Mouse (Mus musculus) MEL (cell line): Measurements from ENCODE around the gene Snta1. TPM values are rescaled to one million over a fixed set of nuclear protein-coding genes. Genes with fewer than 3 reads are reported as not detected.
A peak's percentile ranks its signal among the peaks of the same experiment; 100 is the strongest.

Experiments
- DNase-seq: peaks from one replicate; pipeline ENCODE4 v3.0.0; 2011; ENCODE audit warnings: low read depth, low spot score
- H3K27ac ChIP-seq: 2 replicates; pipeline ENCODE4 v1.5.1; 2012; ENCODE audit warnings: low read depth, mild to moderate bottlenecking, control low read depth, low read length, moderate library complexity; ENCODE audit not compliant: control insufficient read depth
- H3K27me3 ChIP-seq, 2 experiments: fragments of 150-350 bp in 1 of 2; sonication (generic) in 1 of 2; 2 replicates each; pipeline ENCODE4 v1.6.1; 2012; ENCODE audit warnings: low read length in 2 of 2, mild to moderate bottlenecking in 2 of 2, improper control_type of control experiment in 1 of 2, moderate library complexity in 1 of 2; ENCODE audit not compliant: insufficient read depth in 2 of 2, control insufficient read depth in 1 of 2
- H3K36me3 ChIP-seq, 2 experiments: 2 replicates each; pipeline ENCODE4 v1.6.1; 2012 to 2014; ENCODE audit warnings: low read length in 2 of 2, improper control_type of control experiment in 1 of 2, inconsistent platforms in 1 of 2, mild to moderate bottlenecking in 1 of 2; ENCODE audit not compliant: insufficient read depth in 2 of 2, control insufficient read depth in 1 of 2
- H3K4me1 ChIP-seq, 2 experiments: fragments of 150-350 bp in 1 of 2; sonication (generic) in 1 of 2; 2 replicates each; pipeline ENCODE4 v1.6.1; 2012; ENCODE audit warnings: low read length in 2 of 2, improper control_type of control experiment in 1 of 2, mild to moderate bottlenecking in 1 of 2; ENCODE audit not compliant: insufficient read depth in 2 of 2, control insufficient read depth in 1 of 2
- H3K4me3 ChIP-seq, 2 experiments: fragments of 150-350 bp in 1 of 2; sonication (generic) in 1 of 2; 2 replicates each; pipeline ENCODE4 v1.5.1; 2012; ENCODE audit warnings: low read depth in 2 of 2, low read length in 2 of 2, mild to moderate bottlenecking in 2 of 2, moderate library complexity in 2 of 2, control low read depth in 1 of 2, improper control_type of control experiment in 1 of 2; ENCODE audit not compliant: control insufficient read depth in 1 of 2, insufficient read depth in 1 of 2
- H3K79me2 ChIP-seq: 2 replicates; pipeline ENCODE4 v1.6.1; 2012; ENCODE audit warnings: mild to moderate bottlenecking, low read length, moderate library complexity; ENCODE audit not compliant: control insufficient read depth, poor library complexity, insufficient read depth
- H3K9ac ChIP-seq: 2 replicates; pipeline ENCODE4 v1.6.1; 2012; ENCODE audit warnings: low read depth, mild to moderate bottlenecking, control low read depth, low read length, moderate library complexity; ENCODE audit not compliant: control insufficient read depth, poor library complexity, severe bottlenecking
- H3K9me3 ChIP-seq: fragments of 150-350 bp; sonication (generic); replicated peaks from 2 replicates; pipeline ENCODE4 v1.6.1; 2012; ENCODE audit warnings: mild to moderate bottlenecking, low read length, improper control_type of control experiment, moderate library complexity; ENCODE audit not compliant: insufficient read depth
- BHLHE40 ChIP-seq: IDR thresholded peaks from 2 replicates; pipeline ENCODE4 v1.6.1; 2012; ENCODE audit warnings: low read depth, mild to moderate bottlenecking, inconsistent platforms, low read length, improper control_type of control experiment, borderline replicate concordance
- CHD1 ChIP-seq: IDR thresholded peaks from 2 replicates; pipeline ENCODE4 v1.6.1; 2012; ENCODE audit warnings: low read depth, mild to moderate bottlenecking, inconsistent platforms, low read length, improper control_type of control experiment
- CHD2 ChIP-seq: IDR thresholded peaks from 2 replicates; pipeline ENCODE4 v1.6.1; 2011; ENCODE audit warnings: low read length, improper control_type of control experiment
- CTCF ChIP-seq, 3 experiments: IDR thresholded peaks in 2 of 3; conservative IDR thresholded peaks in 1 of 3; 2 replicates each; pipeline ENCODE4 v1.5.1; 2011 to 2012; ENCODE audit warnings: low read length in 3 of 3, low read depth in 2 of 3, mild to moderate bottlenecking in 2 of 3, improper control_type of control experiment in 1 of 3, inconsistent platforms in 1 of 3, mixed read lengths in 1 of 3, moderate library complexity in 1 of 3; ENCODE audit not compliant: control insufficient read depth in 1 of 3, insufficient read depth in 1 of 3, poor library complexity in 1 of 3, severe bottlenecking in 1 of 3
- EP300 ChIP-seq, 2 experiments: IDR thresholded peaks; 2 replicates each; pipeline ENCODE4 v1.6.1; 2011; ENCODE audit warnings: improper control_type of control experiment in 2 of 2, low read length in 2 of 2, low read depth in 1 of 2, mild to moderate bottlenecking in 1 of 2
- ETS1 ChIP-seq: IDR thresholded peaks from 2 replicates; pipeline ENCODE4 v1.6.1; 2012; ENCODE audit warnings: low read depth, mild to moderate bottlenecking, inconsistent platforms, low read length, improper control_type of control experiment, moderate library complexity
- GATA1 ChIP-seq: IDR thresholded peaks from 2 replicates; pipeline ENCODE4 v1.6.1; 2011; ENCODE audit warnings: low read depth, low read length, improper control_type of control experiment
- HCFC1 ChIP-seq: IDR thresholded peaks from 2 replicates; pipeline ENCODE4 v1.6.1; 2012; ENCODE audit warnings: low read depth, mild to moderate bottlenecking, inconsistent platforms, low read length, improper control_type of control experiment, moderate library complexity
- KAT2A ChIP-seq: conservative IDR thresholded peaks from 2 replicates; pipeline ENCODE4 v1.6.1; 2012; ENCODE audit warnings: low read depth, low read length, improper control_type of control experiment, inconsistent platforms
- MAFK ChIP-seq: IDR thresholded peaks from 2 replicates; pipeline ENCODE4 v1.6.1; 2011; ENCODE audit warnings: low read depth, mild to moderate bottlenecking, low read length, improper control_type of control experiment, borderline replicate concordance
- MAX ChIP-seq: IDR thresholded peaks from 2 replicates; pipeline ENCODE4 v1.6.1; 2011; ENCODE audit warnings: low read length, improper control_type of control experiment
- MAZ ChIP-seq: IDR thresholded peaks from 2 replicates; pipeline ENCODE4 v1.6.1; 2012; ENCODE audit warnings: low read depth, mild to moderate bottlenecking, inconsistent platforms, low read length, improper control_type of control experiment
- MEF2A ChIP-seq: IDR thresholded peaks from 2 replicates; pipeline ENCODE4 v1.6.1; 2014; ENCODE audit warnings: low read depth, mild to moderate bottlenecking, inconsistent platforms, low read length, improper control_type of control experiment; ENCODE audit not compliant: poor library complexity, insufficient replicate concordance, severe bottlenecking; ENCODE audit errors: extremely low read depth
- MXI1 ChIP-seq: IDR thresholded peaks from 2 replicates; pipeline ENCODE4 v1.6.1; 2011; ENCODE audit warnings: mild to moderate bottlenecking, low read depth, low read length, improper control_type of control experiment
- NRF1 ChIP-seq: IDR thresholded peaks from 2 replicates; pipeline ENCODE4 v1.6.1; 2014; ENCODE audit warnings: low read depth, mild to moderate bottlenecking, inconsistent platforms, low read length, improper control_type of control experiment, moderate library complexity; ENCODE audit not compliant: poor library complexity, insufficient read depth, severe bottlenecking
- POLR2A ChIP-seq, 2 experiments: IDR thresholded peaks; 2 replicates each; pipeline ENCODE4 v1.6.1; 2011 to 2012; ENCODE audit warnings: low read length in 2 of 2, mild to moderate bottlenecking in 2 of 2, control low read depth in 1 of 2, improper control_type of control experiment in 1 of 2, low read depth in 1 of 2, moderate library complexity in 1 of 2; ENCODE audit not compliant: control insufficient read depth in 1 of 2, insufficient read depth in 1 of 2, poor library complexity in 1 of 2
- POLR2AphosphoS5 ChIP-seq: IDR thresholded peaks from 2 replicates; pipeline ENCODE4 v1.6.1; 2012; ENCODE audit warnings: low read depth, borderline replicate concordance, mild to moderate bottlenecking, inconsistent platforms, low read length, moderate library complexity, mixed read lengths
- RAD21 ChIP-seq: IDR thresholded peaks from 2 replicates; pipeline ENCODE4 v1.6.1; 2011; ENCODE audit warnings: mild to moderate bottlenecking, low read depth, low read length, improper control_type of control experiment
- SIN3A ChIP-seq: IDR thresholded peaks from 2 replicates; pipeline ENCODE4 v1.6.1; 2012; ENCODE audit warnings: low read length, improper control_type of control experiment, inconsistent platforms
- SMC3 ChIP-seq: IDR thresholded peaks from 2 replicates; pipeline ENCODE4 v1.6.1; 2011; ENCODE audit warnings: low read depth, low read length, improper control_type of control experiment
- TBP ChIP-seq: IDR thresholded peaks from 2 replicates; pipeline ENCODE4 v1.8.0; 2011; ENCODE audit warnings: low read depth, low read length, improper control_type of control experiment
- TCF12 ChIP-seq: IDR thresholded peaks from 2 replicates; pipeline ENCODE4 v1.6.1; 2014; ENCODE audit warnings: low read depth, mild to moderate bottlenecking, inconsistent platforms, low read length, improper control_type of control experiment, moderate library complexity
- USF1 ChIP-seq: IDR thresholded peaks from 2 replicates; pipeline ENCODE4 v1.6.1; 2014; ENCODE audit warnings: low read depth, mild to moderate bottlenecking, inconsistent platforms, low read length, improper control_type of control experiment, moderate library complexity
- ZC3H11A ChIP-seq: IDR thresholded peaks from 2 replicates; pipeline ENCODE4 v1.6.1; 2012; ENCODE audit warnings: low read depth, mild to moderate bottlenecking, inconsistent platforms, low read length, improper control_type of control experiment
- ZKSCAN1 ChIP-seq: IDR thresholded peaks from 2 replicates; pipeline ENCODE4 v1.6.1; 2012; ENCODE audit warnings: low read depth, mild to moderate bottlenecking, inconsistent platforms, low read length, improper control_type of control experiment, moderate library complexity
- ZMIZ1 ChIP-seq: IDR thresholded peaks from 2 replicates; pipeline ENCODE4 v1.6.1; 2012; ENCODE audit warnings: low read depth, mild to moderate bottlenecking, inconsistent platforms, low read length, improper control_type of control experiment, moderate library complexity
- ZNF384 ChIP-seq: IDR thresholded peaks from 2 replicates; pipeline ENCODE4 v1.6.1; 2012; ENCODE audit warnings: low read depth, mild to moderate bottlenecking, inconsistent platforms, low read length, improper control_type of control experiment
- polyA plus RNA-seq, 2 experiments: library from polyadenylated mRNA; stranded (reverse) in 1 of 2; unstranded in 1 of 2; fragments of >175 nt in 1 of 2; fragments of >200 nt in 1 of 2; gene quantifications; 2 replicates each; pipeline versions ENCODE4 v1.2.1 to v1.2.4; 2012; ENCODE audit warnings: low replicate concordance in 2 of 2, low read depth in 1 of 2; ENCODE audit not compliant: insufficient read length in 2 of 2, insufficient read depth in 1 of 2, missing spikeins in 1 of 2
- total RNA-seq: library from RNA; depleted of rRNA; stranded (reverse); fragments of 300-350 nt; gene quantifications from 2 replicates; pipeline ENCODE4 v1.2.3, GENCODE M21; 2012

The Snta1 gene
- total and polyA plus RNA-seq, 3 experiments, result 2.7 to 6.7 TPM; not detected in 1

DNA sequence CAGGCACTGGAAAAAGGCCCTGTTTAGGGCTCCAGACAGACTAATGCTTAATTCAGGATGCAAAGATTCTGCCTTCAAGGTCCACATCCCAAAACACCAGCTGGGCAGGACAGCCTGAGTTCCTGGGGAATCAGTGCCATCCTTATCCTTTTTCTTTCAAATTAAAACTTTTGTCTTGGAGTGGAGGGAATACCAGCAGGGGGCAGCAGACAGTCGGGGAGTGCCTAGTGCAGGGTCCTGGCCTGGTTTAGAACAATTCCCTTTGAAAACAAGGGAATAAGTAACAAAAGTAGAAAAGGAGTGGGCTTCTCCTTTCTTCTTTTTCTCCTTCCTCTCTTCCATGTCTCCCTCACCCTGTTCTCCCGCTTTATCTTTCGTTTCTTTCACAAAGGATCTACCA, 9.2 kb upstream of the Snta1 start:
- TF ChIP-seq MEF2A (no peak), SMC3 (peak; percentile 91), USF1 (no peak), POLR2AphosphoS5 (no peak), MAX (no peak), ZC3H11A (peak; percentile 84), SIN3A (peak; percentile 40; the same call in 1 of the 2 replicates), GATA1 (no peak), TCF12 (no peak), MAFK (no peak), HCFC1 (0 out of 2 replicates have a peak, but pooled peaks have one; percentile 26), CHD1 (no peak), ETS1 (no peak), ZKSCAN1 (no peak), MXI1 (no peak), EP300 (IDR thresholded peaks at IDR 0.05; ENCODE audit: low read depth in 1 of 2, low read length in 2 of 2) (no peak), ZMIZ1 (no peak), ZNF384 (peak; percentile 46), RAD21 (peak; percentile 86), CTCF (IDR thresholded peaks at IDR 0.05 in 2 of 3, conservative IDR thresholded peaks at IDR 0.05 in 1 of 3; ENCODE audit: control insufficient read depth in 1 of 3, insufficient read depth in 1 of 3, low read depth in 2 of 3, low read length in 3 of 3, poor library complexity in 1 of 3, severe bottlenecking in 1 of 3) (peak; percentile 79 to 90 (median 86)), CHD2 (no peak), KAT2A (no peak), BHLHE40 (no peak), NRF1 (no peak), POLR2A (IDR thresholded peaks at IDR 0.05; ENCODE audit: control insufficient read depth in 1 of 2, insufficient read depth in 1 of 2, low read depth in 1 of 2, low read length in 2 of 2, poor library complexity in 1 of 2) (no peak), TBP (no peak), MAZ (no peak)
- Histone ChIP-seq H3K36me3 (no peaks in the 10 kb centered on the region), H3K9ac (no peak overlapping the region), H3K27ac (no peak overlapping the region), H3K4me1 (no peaks in the 10 kb centered on the region), H3K27me3 (peaks cover 0 to 2% of the 10 kb centered on the region in 2 experiments; a peak in 1 of 4 replicates), H3K4me3 (no peak overlapping the region), H3K9me3 (no peaks in the 10 kb centered on the region), H3K79me2 (no peaks in the 10 kb centered on the region)
- DNase-seq, result peak; percentile 75
